Mouse (Mus musculus): Measurements from ENCODE around the gene Wwox. TPM values are rescaled to one million over a fixed set of nuclear protein-coding genes. Genes with fewer than 3 reads are reported as not detected.

Gene Wwox
- polyA plus RNA-seq, 1 experiment from 2014 or later: 14.0 TPM

GRCm38 (mm10) chr8:114947921-114948320 lies 508.5 kb downstream of the Wwox start:
- no peak overlapping the region for H3K9ac ChIP-seq (ENCODE audit: low read length)
- no peaks in the 10 kb centered on the region for H3K4me1 ChIP-seq (replicated peaks; ENCODE audit: control insufficient read depth, insufficient read depth, low read length)
- H3K9me3 ChIP-seq (ENCODE audit: control insufficient read depth, low read length): no peaks in the 10 kb centered on the region
- H3K27me3 ChIP-seq (replicated peaks; ENCODE audit: control insufficient read depth, insufficient read depth, low read length): no peaks in the 10 kb centered on the region
- H3K27ac ChIP-seq (ENCODE audit: low read depth): no peak overlapping the region
- DNase-seq (ENCODE audit: low spot score) (no peak), ATAC-seq (replicated peaks; ENCODE audit: low FRiP score, low TSS enrichment, low read depth) (no peak)
- 44% methylated on average over 6 of the region's 6 CpGs for WGBS
- no peak overlapping the region for H3K4me2 ChIP-seq (ENCODE audit: low read length)
- H3K4me3 ChIP-seq (ENCODE audit: low read depth, low read length): no peak overlapping the region
- no peaks in the 10 kb centered on the region for H3K36me3 ChIP-seq (ENCODE audit: control insufficient read depth, insufficient read depth, low read length)

- Histone ChIP-seq H3K9me3 (ENCODE audit: control insufficient read depth, low read length) (no peaks in the 10 kb centered on the region), H3K9ac (ENCODE audit: low read length) (no peak overlapping the region), H3K27me3 (replicated peaks; ENCODE audit: control insufficient read depth, insufficient read depth, low read length) (no peaks in the 10 kb centered on the region), H3K27ac (ENCODE audit: low read depth) (peak overlapping the region; percentile 78), H3K36me3 (ENCODE audit: control insufficient read depth, insufficient read depth, low read length) (no peaks in the 10 kb centered on the region), H3K4me3 (ENCODE audit: low read depth, low read length) (no peak overlapping the region), H3K4me2 (ENCODE audit: low read length) (no peak overlapping the region), H3K4me1 (replicated peaks; ENCODE audit: control insufficient read depth, insufficient read depth, low read length) (peaks cover 20% of the 10 kb centered on the region)
- DNase-seq (ENCODE audit: low spot score): no peak
- ATAC-seq (replicated peaks; ENCODE audit: low FRiP score, low TSS enrichment, low read depth): peak; percentile 42; the same call in 1 of the 2 replicates
- WGBS: 35% methylated on average over 8 of the region's 8 CpGs
Measured at GRCm38 (mm10) chr8:114956377-114957168, 517.1 kb downstream of the Wwox start.

- no peaks in the 10 kb centered on the region for H3K9me3 ChIP-seq (ENCODE audit: control insufficient read depth, low read length)
- ATAC-seq (replicated peaks; ENCODE audit: low FRiP score, low TSS enrichment, low read depth): no peak
- H3K4me3 ChIP-seq (ENCODE audit: low read depth, low read length): no peak overlapping the region
- no peak overlapping the region for H3K4me2 ChIP-seq (ENCODE audit: low read length)
- DNase-seq (ENCODE audit: low spot score): no peak
- H3K9ac ChIP-seq (ENCODE audit: low read length): no peak overlapping the region
- H3K36me3 ChIP-seq (ENCODE audit: control insufficient read depth, insufficient read depth, low read length): no peaks in the 10 kb centered on the region
- peaks cover 24% of the 10 kb centered on the region for H3K4me1 ChIP-seq (replicated peaks; ENCODE audit: control insufficient read depth, insufficient read depth, low read length)
- no peaks in the 10 kb centered on the region for H3K27me3 ChIP-seq (replicated peaks; ENCODE audit: control insufficient read depth, insufficient read depth, low read length)
- no peak overlapping the region for H3K27ac ChIP-seq (ENCODE audit: low read depth)
- 70% methylated on average over 16 of the region's 16 CpGs for WGBS
Measured at GRCm38 (mm10) chr8:114958437-114959107, 519.1 kb downstream of the Wwox start.

DNA sequence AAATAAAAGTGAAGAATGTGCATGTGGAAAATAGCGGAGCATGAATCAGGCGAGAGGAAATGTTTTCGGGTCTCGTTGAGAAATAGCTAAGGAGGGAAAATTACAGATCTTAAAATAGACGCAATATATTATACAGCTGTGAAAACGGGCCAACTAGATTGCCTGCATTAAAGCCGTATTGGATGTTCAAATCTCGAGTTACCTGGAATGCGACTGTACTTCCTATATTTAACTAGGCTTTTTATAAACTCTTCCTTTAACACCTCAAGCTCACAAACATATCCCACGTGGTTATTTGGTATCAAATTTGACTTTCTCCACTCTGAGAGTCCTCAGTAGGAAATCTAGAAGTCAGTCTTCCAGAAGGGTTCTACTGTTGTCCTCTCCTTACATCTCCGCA lies 520.0 kb downstream of the Wwox start:
- Histone ChIP-seq H3K27me3 (replicated peaks; ENCODE audit: control insufficient read depth, insufficient read depth, low read length) (no peaks in the 10 kb centered on the region), H3K27ac (ENCODE audit: low read depth) (no peak overlapping the region), H3K9ac (ENCODE audit: low read length) (no peak overlapping the region), H3K9me3 (ENCODE audit: control insufficient read depth, low read length) (no peaks in the 10 kb centered on the region), H3K4me1 (replicated peaks; ENCODE audit: control insufficient read depth, insufficient read depth, low read length) (peaks cover 24% of the 10 kb centered on the region), H3K36me3 (ENCODE audit: control insufficient read depth, insufficient read depth, low read length) (no peaks in the 10 kb centered on the region), H3K4me3 (ENCODE audit: low read depth, low read length) (no peak overlapping the region), H3K4me2 (ENCODE audit: low read length) (no peak overlapping the region)
- WGBS: 62% methylated on average over 11 of the region's 11 CpGs
- DNase-seq (ENCODE audit: low spot score): no peak
- no peak for ATAC-seq (replicated peaks; ENCODE audit: low FRiP score, low TSS enrichment, low read depth)

DNA sequence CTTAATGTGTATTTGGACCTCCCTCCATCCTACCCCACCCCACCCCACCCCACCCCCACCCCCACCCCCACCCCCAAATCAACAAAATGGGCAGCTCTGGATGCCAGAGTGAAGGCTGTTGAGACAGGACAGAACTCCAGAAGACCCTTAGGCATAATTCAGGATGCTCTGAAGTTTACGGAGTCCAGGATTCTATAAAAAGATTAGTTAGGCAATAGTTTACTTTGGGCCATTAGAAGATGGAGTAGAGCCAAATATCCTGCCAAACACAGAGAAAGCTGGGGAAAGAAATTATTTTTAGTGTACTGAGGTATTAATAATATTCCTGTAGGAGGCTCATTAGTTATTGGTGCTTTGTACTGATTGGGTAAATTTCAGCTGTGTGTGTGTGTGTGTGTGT lies 523.0 kb downstream of the Wwox start:
- 27% methylated on average over 1 of the region's 1 CpGs for WGBS
- Histone ChIP-seq H3K4me3 (ENCODE audit: low read depth, low read length) (no peak overlapping the region), H3K4me2 (ENCODE audit: low read length) (no peak overlapping the region), H3K36me3 (ENCODE audit: control insufficient read depth, insufficient read depth, low read length) (no peaks in the 10 kb centered on the region), H3K27ac (ENCODE audit: low read depth) (no peak overlapping the region), H3K9ac (ENCODE audit: low read length) (no peak overlapping the region), H3K4me1 (replicated peaks; ENCODE audit: control insufficient read depth, insufficient read depth, low read length) (peaks cover 17% of the 10 kb centered on the region), H3K9me3 (ENCODE audit: control insufficient read depth, low read length) (0 out of 2 replicates have a peak, but pooled peaks cover 4% of the 10 kb centered on the region), H3K27me3 (replicated peaks; ENCODE audit: control insufficient read depth, insufficient read depth, low read length) (no peaks in the 10 kb centered on the region)
- DNase-seq (ENCODE audit: low spot score) (no peak), ATAC-seq (replicated peaks; ENCODE audit: low FRiP score, low TSS enrichment, low read depth) (no peak)

DNA sequence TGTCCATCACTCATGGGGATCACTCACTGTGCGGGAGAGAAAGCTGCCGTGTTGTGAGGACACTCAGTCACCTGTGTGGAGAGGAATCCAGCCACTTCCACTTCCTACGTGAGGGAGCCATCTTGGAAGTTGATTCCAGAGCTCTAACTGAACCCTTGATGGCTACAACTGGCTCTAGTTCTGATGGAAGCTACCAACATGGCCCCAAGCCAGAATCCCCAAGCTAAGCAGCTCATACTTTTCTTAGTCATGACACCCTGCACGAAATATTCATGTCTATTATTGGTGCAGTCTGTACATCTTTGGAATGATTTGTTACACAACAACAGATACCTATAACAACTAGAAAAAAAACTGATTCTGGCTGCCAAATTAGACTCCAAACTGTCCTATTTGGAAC lies 523.8 kb downstream of the Wwox start:
- WGBS: 88% methylated on average over 4 of the region's 4 CpGs
- Histone ChIP-seq H3K4me2 (ENCODE audit: low read length) (no peak overlapping the region), H3K27me3 (replicated peaks; ENCODE audit: control insufficient read depth, insufficient read depth, low read length) (no peaks in the 10 kb centered on the region), H3K27ac (ENCODE audit: low read depth) (0 out of 2 replicates have a peak overlapping the region, but pooled peaks have one; percentile 43), H3K9ac (ENCODE audit: low read length) (no peak overlapping the region), H3K36me3 (ENCODE audit: control insufficient read depth, insufficient read depth, low read length) (no peaks in the 10 kb centered on the region), H3K4me3 (ENCODE audit: low read depth, low read length) (no peak overlapping the region), H3K4me1 (replicated peaks; ENCODE audit: control insufficient read depth, insufficient read depth, low read length) (peaks cover 11% of the 10 kb centered on the region), H3K9me3 (ENCODE audit: control insufficient read depth, low read length) (0 out of 2 replicates have a peak, but pooled peaks cover 4% of the 10 kb centered on the region)
- ATAC-seq (replicated peaks; ENCODE audit: low FRiP score, low TSS enrichment, low read depth): no peak
- DNase-seq (ENCODE audit: low spot score): no peak

GRCm38 (mm10) chr8:114964206-114964605 lies 524.8 kb downstream of the Wwox start:
- Histone ChIP-seq H3K27me3 (replicated peaks; ENCODE audit: control insufficient read depth, insufficient read depth, low read length) (no peaks in the 10 kb centered on the region), H3K27ac (ENCODE audit: low read depth) (no peak overlapping the region), H3K4me2 (ENCODE audit: low read length) (no peak overlapping the region), H3K4me3 (ENCODE audit: low read depth, low read length) (no peak overlapping the region), H3K4me1 (replicated peaks; ENCODE audit: control insufficient read depth, insufficient read depth, low read length) (peaks cover 5% of the 10 kb centered on the region), H3K9me3 (ENCODE audit: control insufficient read depth, low read length) (peaks cover 8% of the 10 kb centered on the region; the same call in 1 of the 2 replicates), H3K9ac (ENCODE audit: low read length) (no peak overlapping the region), H3K36me3 (ENCODE audit: control insufficient read depth, insufficient read depth, low read length) (no peaks in the 10 kb centered on the region)
- ATAC-seq (replicated peaks; ENCODE audit: low FRiP score, low TSS enrichment, low read depth) (no peak), DNase-seq (ENCODE audit: low spot score) (no peak)
- WGBS: 89% methylated on average over 6 of the region's 6 CpGs

- H3K9me3 ChIP-seq (ENCODE audit: control insufficient read depth, low read length): peaks cover 8% of the 10 kb centered on the region; the same call in 1 of the 2 replicates
- ATAC-seq (replicated peaks; ENCODE audit: low FRiP score, low TSS enrichment, low read depth): no peak
- DNase-seq (ENCODE audit: low spot score): no peak
- no peak overlapping the region for H3K4me2 ChIP-seq (ENCODE audit: low read length)
- H3K4me3 ChIP-seq (ENCODE audit: low read depth, low read length): no peak overlapping the region
- peaks cover 9% of the 10 kb centered on the region for H3K4me1 ChIP-seq (replicated peaks; ENCODE audit: control insufficient read depth, insufficient read depth, low read length)
- no peak overlapping the region for H3K9ac ChIP-seq (ENCODE audit: low read length)
- no peaks in the 10 kb centered on the region for H3K36me3 ChIP-seq (ENCODE audit: control insufficient read depth, insufficient read depth, low read length)
- 77% methylated on average over 4 of the region's 4 CpGs for WGBS
- H3K27me3 ChIP-seq (replicated peaks; ENCODE audit: control insufficient read depth, insufficient read depth, low read length): no peaks in the 10 kb centered on the region
- no peak overlapping the region for H3K27ac ChIP-seq (ENCODE audit: low read depth)
Measured at GRCm38 (mm10) chr8:114968842-114969241, 529.4 kb downstream of the Wwox start.
